Mouse (Mus musculus): ENCODE results near the gene Mrpl24.

- TF ChIP-seq CTCF (IDR thresholded peaks at IDR 0.05; ENCODE audit: low read depth, low read length): no peak
- no peak for TF ChIP-seq POLR2A (IDR thresholded peaks at IDR 0.05; ENCODE audit: borderline replicate concordance, low read depth, low read length)
These were observed 25.7 kb downstream of the Mrpl24 start for GRCm38 (mm10) chr3:87944838-87945600.
